Mouse (Mus musculus) left cerebral cortex, adult 2 months (tissue): ENCODE results near the gene Anks1b. TPM values are rescaled to one million over a fixed set of nuclear protein-coding genes. Genes with fewer than 3 reads are reported as not detected.

ENCODE experiments used
- DNase-seq, 2 experiments: peaks; one replicate each; pipeline ENCODE4 v3.0.0; 2021 to 2022; ENCODE audit warnings: low spot score in 2 of 2, mixed read lengths in 1 of 2; ENCODE audit errors: extremely low spot score in 1 of 2
- H3K27ac ChIP-seq: fragments of 200-600 bp; 2 replicates; pipeline ENCODE4 v1.8.1; 2022
- H3K4me3 ChIP-seq: fragments of 200-600 bp; 2 replicates; pipeline ENCODE4 v1.8.1; 2022
- CTCF ChIP-seq: fragments of 200-600 bp; IDR thresholded peaks from 2 replicates; pipeline ENCODE4 v1.8.1; 2022; ENCODE audit warnings: antibody characterized with exemption, mild to moderate bottlenecking, moderate library complexity
- intact Hi-C: fragments of 180-260 bp; cut with DNase I; formaldehyde crosslinking; loops from one replicate; pipeline ENCODE4 v1.15.1; 2025
- total RNA-seq, 2 experiments: library from RNA; stranded (reverse); gene quantifications; 2 replicates each; pipeline ENCODE4 v1.2.3; 2021

The Anks1b gene
- total RNA-seq, 2 experiments from 2014 or later = 472 to 474 TPM

DNA sequence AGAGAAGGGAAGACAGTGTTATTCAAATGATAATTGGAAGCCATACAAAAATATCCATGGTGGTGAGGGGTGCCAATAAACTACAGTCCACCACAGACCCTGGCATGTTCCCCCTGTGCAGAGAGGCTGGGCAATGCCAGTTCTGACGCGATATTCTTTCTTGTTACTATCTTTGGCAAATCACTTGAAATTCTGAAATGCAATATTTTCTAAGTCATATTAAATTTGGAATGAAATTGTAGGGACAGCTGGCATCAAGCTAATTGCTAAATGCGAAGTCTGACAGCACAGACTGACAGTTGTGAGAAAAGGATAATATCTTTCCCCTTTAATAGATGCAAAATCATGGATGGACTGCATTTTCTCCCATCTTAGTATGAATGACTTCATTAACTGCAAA, 103.3 kb downstream of the Anks1b start:
- H3K4me3 ChIP-seq = no peak overlapping the region
- no peak for DNase-seq
- no peak overlapping the region for H3K27ac ChIP-seq
- intact Hi-C loops = no loop called here
- TF ChIP-seq CTCF = no peak

GRCm38 (mm10) chr10:89994171-89994570, 120.9 kb downstream of the Anks1b start:
- no peak for DNase-seq
- H3K27ac ChIP-seq = peak overlapping the region; percentile 86; the same call in 1 of the 2 replicates
- no peak for TF ChIP-seq CTCF
- intact Hi-C loops = loop anchor here (10.0 kb wide), 1 partner anchor 119 kb away; the partner anchor contains the start of gene Anks1b
- H3K4me3 ChIP-seq = no peak overlapping the region

GRCm38 (mm10) chr10:89995621-89996428, 122.5 kb downstream of the Anks1b start:
- no peak for TF ChIP-seq CTCF
- no peak overlapping the region for H3K4me3 ChIP-seq
- intact Hi-C loops = loop anchor here (10.0 kb wide), 1 partner anchor 121 kb away; the partner anchor contains the start of gene Anks1b
- H3K27ac ChIP-seq = peak overlapping the region; percentile 86
- DNase-seq = no peak

GRCm38 (mm10) chr10:90003980-90004729, 130.8 kb downstream of the Anks1b start:
- no peak overlapping the region for H3K4me3 ChIP-seq
- intact Hi-C loops = no loop called here
- no peak overlapping the region for H3K27ac ChIP-seq
- DNase-seq = no peak
- TF ChIP-seq CTCF = no peak

DNA sequence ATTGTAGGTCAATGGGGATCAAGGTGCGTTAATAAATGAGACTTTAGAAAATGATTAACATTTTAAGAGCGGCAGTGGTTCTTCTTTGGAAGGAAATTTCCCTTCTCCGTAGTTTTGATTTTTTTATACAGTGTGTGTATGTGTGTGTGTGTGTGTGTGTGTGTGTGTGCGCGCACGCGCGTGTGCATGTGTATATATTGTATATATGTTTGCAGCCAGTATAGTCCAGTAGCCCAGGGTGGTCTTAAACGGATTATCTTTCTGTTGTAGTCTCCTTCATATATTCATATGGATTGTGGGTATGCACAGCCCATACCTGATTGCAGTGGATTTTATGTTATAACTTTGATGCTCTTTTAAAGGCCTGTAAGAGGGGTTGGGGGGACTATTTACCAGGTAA, 131.6 kb downstream of the Anks1b start:
- no peak for DNase-seq
- no peak overlapping the region for H3K4me3 ChIP-seq
- H3K27ac ChIP-seq = no peak overlapping the region
- TF ChIP-seq CTCF = no peak
- intact Hi-C loops = no loop called here

DNA sequence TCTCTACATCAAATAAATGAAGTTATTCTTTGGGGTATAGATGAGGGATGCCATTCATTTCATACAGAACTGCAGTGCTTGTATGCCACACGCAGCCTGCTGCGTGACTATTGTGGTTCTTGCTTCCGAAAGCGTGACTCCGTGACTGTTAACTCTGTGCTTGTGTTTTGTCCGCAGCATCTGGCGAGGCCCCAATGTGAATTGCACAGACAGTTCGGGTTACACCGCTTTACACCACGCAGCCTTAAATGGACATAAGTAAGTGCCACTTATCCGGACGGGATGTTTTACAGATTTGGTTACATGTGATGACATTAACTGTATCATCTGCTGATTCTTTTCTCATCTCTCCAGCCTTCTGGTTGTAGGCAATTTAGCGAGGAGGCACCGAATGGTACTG, 159.7 kb downstream of the Anks1b start:
- H3K4me3 ChIP-seq = no peak overlapping the region; the same call in 1 of the 2 replicates
- H3K27ac ChIP-seq = no peak overlapping the region
- no peak for DNase-seq
- intact Hi-C loops = no loop called here
- no peak for TF ChIP-seq CTCF

GRCm38 (mm10) chr10:90043287-90043686, 170.0 kb downstream of the Anks1b start:
- DNase-seq = no peak
- intact Hi-C loops = loop anchor here (5.0 kb wide), 1 partner anchor 171 kb away; the partner anchor contains the start of gene Anks1b
- peak; percentile 22 for TF ChIP-seq CTCF
- Histone ChIP-seq H3K27ac (no peak overlapping the region), H3K4me3 (no peak overlapping the region)

- Histone ChIP-seq H3K27ac (no peak overlapping the region), H3K4me3 (no peak overlapping the region)
- no peak for DNase-seq
- intact Hi-C loops = loop anchor here (5.0 kb wide), 1 partner anchor 171 kb away; the partner anchor contains the start of gene Anks1b
- peak; percentile 56 for TF ChIP-seq CTCF
Measured at GRCm38 (mm10) chr10:90043773-90044172, 170.5 kb downstream of the Anks1b start.

GRCm38 (mm10) chr10:90044229-90044628, 170.9 kb downstream of the Anks1b start:
- intact Hi-C loops = loop anchor here (5.0 kb wide), 1 partner anchor 172 kb away; the partner anchor contains the start of gene Anks1b
- H3K4me3 ChIP-seq = no peak overlapping the region
- TF ChIP-seq CTCF = no peak
- H3K27ac ChIP-seq = no peak overlapping the region
- no peak for DNase-seq

GRCm38 (mm10) chr10:90068651-90069050, 195.3 kb downstream of the Anks1b start:
- no peak for TF ChIP-seq CTCF
- Histone ChIP-seq H3K27ac (no peak overlapping the region), H3K4me3 (no peak overlapping the region)
- intact Hi-C loops = no loop called here
- no peak for DNase-seq

- Histone ChIP-seq H3K4me3 (no peak overlapping the region), H3K27ac (no peak overlapping the region)
- intact Hi-C loops = no loop called here
- DNase-seq = no peak
- TF ChIP-seq CTCF = no peak
Measured at GRCm38 (mm10) chr10:90077930-90078329, 204.6 kb downstream of the Anks1b start.

GRCm38 (mm10) chr10:90081151-90081550, 207.8 kb downstream of the Anks1b start:
- H3K27ac ChIP-seq = peak overlapping the region; percentile 71; the same call in 1 of the 2 replicates
- no peak for TF ChIP-seq CTCF
- no peak overlapping the region for H3K4me3 ChIP-seq
- intact Hi-C loops = loop anchor here (1.0 to 10.0 kb wide), 4 partner anchors 291 to 954 kb away; no protein-coding TSS in a partner anchor
- no peak for DNase-seq
